Mouse (Mus musculus) adipocyte (in vitro differentiated cells): ENCODE measurements around the gene Drg2.

Experiments used
- DNase-seq: peaks from one replicate; pipeline ENCODE4 v3.0.0-alpha.2; 2016; ENCODE audit warnings: low spot score

The Drg2 gene

GRCm38 (mm10) chr11:60469039-60469438 lies 14.6 kb downstream of the Drg2 start, which contains the start of gene Myo15:
Myo15 (plus strand) TSS chr11:60469339.
- no peak for DNase-seq

GRCm38 (mm10) chr11:60470743-60471142 lies 16.4 kb downstream of the Drg2 start:
- DNase-seq: no peak

- no peak for DNase-seq
Observed at GRCm38 (mm10) chr11:60474534-60474933, 20.1 kb downstream of the Drg2 start.

- no peak for DNase-seq
Observed at GRCm38 (mm10) chr11:60475668-60476362, 21.4 kb downstream of the Drg2 start.

- no peak for DNase-seq
Observed at GRCm38 (mm10) chr11:60478121-60478520, 23.7 kb downstream of the Drg2 start.

- no peak for DNase-seq
Observed at GRCm38 (mm10) chr11:60486267-60486666, 31.9 kb downstream of the Drg2 start.

- DNase-seq: no peak
Observed at GRCm38 (mm10) chr11:60492726-60493125, 38.3 kb downstream of the Drg2 start.

GRCm38 (mm10) chr11:60495692-60496091 lies 41.3 kb downstream of the Drg2 start:
- peak; percentile 41 for DNase-seq

- no peak for DNase-seq
Observed at GRCm38 (mm10) chr11:60507281-60507680, 52.9 kb downstream of the Drg2 start.

GRCm38 (mm10) chr11:60508950-60509349 lies 54.6 kb downstream of the Drg2 start:
- no peak for DNase-seq

GRCm38 (mm10) chr11:60509500-60509899 lies 55.1 kb downstream of the Drg2 start:
- DNase-seq: no peak

- DNase-seq: no peak
Observed at GRCm38 (mm10) chr11:60511893-60512292, 57.5 kb downstream of the Drg2 start.

GRCm38 (mm10) chr11:60512520-60512919 lies 58.1 kb downstream of the Drg2 start:
- DNase-seq: no peak

GRCm38 (mm10) chr11:60514941-60515340 lies 60.5 kb downstream of the Drg2 start:
- DNase-seq: no peak

- no peak for DNase-seq
Observed at GRCm38 (mm10) chr11:60518305-60518704, 63.9 kb downstream of the Drg2 start.
